Mouse (Mus musculus) heart, postnatal 36 days (tissue): Measurements from ENCODE around the gene Gm26620. TPM values are rescaled to one million over a fixed set of nuclear protein-coding genes. Genes with fewer than 3 reads are reported as not detected.

Experiments used
- DNase-seq, 2 experiments: peaks; one replicate each; pipeline ENCODE4 v3.0.0; 2021 to 2022
- intact Hi-C: fragments of 180-260 bp; cut with DNase I; formaldehyde crosslinking; loops from one replicate; pipeline ENCODE4 v1.15.1; 2025
- total RNA-seq, 2 experiments: library from RNA; stranded (reverse); gene quantifications; 2 replicates each; pipeline ENCODE4 v1.2.3; 2021

The Gm26620 gene
- total RNA-seq, 2 experiments from 2014 or later, result 0.33 to 0.39 TPM

- intact Hi-C loops, result loop anchor here (5.0 kb wide), 1 partner anchor 1336 kb away; the partner anchor contains the start of gene Nuf2
- DNase-seq, result peak; percentile 70 to 73
Observed at GRCm38 (mm10) chr1:170868107-170868904, 16.6 kb upstream of the Gm26620 start.

- intact Hi-C loops, result loop anchor here (5.0 kb wide), 1 partner anchor 1337 kb away; the partner anchor contains the start of gene Nuf2
- no peak for DNase-seq
Observed at GRCm38 (mm10) chr1:170868905-170869283, 16.0 kb upstream of the Gm26620 start.

- intact Hi-C loops, result no loop called here
Observed at GRCm38 (mm10) chr1:170871402-170871801, 13.5 kb upstream of the Gm26620 start.

GRCm38 (mm10) chr1:170871961-170872360, 12.9 kb upstream of the Gm26620 start:
- intact Hi-C loops, result no loop called here
- DNase-seq, result no peak

More at GRCm38 (mm10) chr1:170871402-170871801, 13.5 kb upstream of the Gm26620 start:
- DNase-seq, result no peak

- no peak for DNase-seq
- intact Hi-C loops, result no loop called here
Observed at GRCm38 (mm10) chr1:170875676-170876075, 9.2 kb upstream of the Gm26620 start.

GRCm38 (mm10) chr1:170876906-170877305, 8.0 kb upstream of the Gm26620 start:
- intact Hi-C loops, result no loop called here
- no peak for DNase-seq

GRCm38 (mm10) chr1:170882915-170883485, 1.9 kb upstream of the Gm26620 start:
- intact Hi-C loops, result no loop called here
- no peak for DNase-seq

- no peak for DNase-seq
- intact Hi-C loops, result no loop called here
Observed at GRCm38 (mm10) chr1:170884390-170884789, 475 bp upstream of the Gm26620 start.

- no peak for DNase-seq
- intact Hi-C loops, result no loop called here
Observed at GRCm38 (mm10) chr1:170886044-170886458, 1.2 kb downstream of the Gm26620 start.

- DNase-seq, result no peak
- intact Hi-C loops, result no loop called here
Observed at GRCm38 (mm10) chr1:170889310-170889709, 4.4 kb downstream of the Gm26620 start.

GRCm38 (mm10) chr1:170891646-170892045, 6.8 kb downstream of the Gm26620 start:
- DNase-seq, result no peak
- intact Hi-C loops, result no loop called here

- intact Hi-C loops, result no loop called here
- DNase-seq, result no peak
Observed at GRCm38 (mm10) chr1:170892279-170892678, 7.4 kb downstream of the Gm26620 start.

- no peak for DNase-seq
- intact Hi-C loops, result no loop called here
Observed at GRCm38 (mm10) chr1:170894603-170895602, 10.0 kb downstream of the Gm26620 start.

- intact Hi-C loops, result no loop called here
- no peak for DNase-seq
Observed at GRCm38 (mm10) chr1:170896651-170897281, 11.9 kb downstream of the Gm26620 start.

- DNase-seq, result no peak
Observed at GRCm38 (mm10) chr1:170898413-170899075, 13.7 kb downstream of the Gm26620 start.

GRCm38 (mm10) chr1:170900799-170901467, 16.1 kb downstream of the Gm26620 start:
- DNase-seq, result peak; percentile 48 to 52
- intact Hi-C loops, result loop anchor here (1.0 kb wide), 1 partner anchor 95 kb away; no protein-coding TSS in a partner anchor

More at GRCm38 (mm10) chr1:170898413-170899075, 13.7 kb downstream of the Gm26620 start:
- intact Hi-C loops, result no loop called here

- peak; percentile 83 to 89 for DNase-seq
Observed at GRCm38 (mm10) chr1:170901536-170902238, 16.8 kb downstream of the Gm26620 start.

GRCm38 (mm10) chr1:170903485-170903884, 18.6 kb downstream of the Gm26620 start:
- intact Hi-C loops, result no loop called here
- no peak for DNase-seq

More at GRCm38 (mm10) chr1:170901536-170902238, 16.8 kb downstream of the Gm26620 start:
- intact Hi-C loops, result loop anchor here (1.0 kb wide), 1 partner anchor 95 kb away; no protein-coding TSS in a partner anchor
